Mouse (Mus musculus) liver, adult 2 months (tissue): ENCODE results near the gene Stmn1. TPM values are rescaled to one million over a fixed set of nuclear protein-coding genes. Genes with fewer than 3 reads are reported as not detected.
A peak's percentile ranks its signal among the peaks of the same experiment; 100 is the strongest.
"Not testable (repeated sequence)": the region's sequence is repeated elsewhere in the genome, so short reads cannot be mapped to it uniquely, and the experiment has no call there.

ENCODE experiments used
- DNase-seq: peaks from one replicate; pipeline ENCODE4 v3.0.0-alpha.2; 2011; ENCODE audit warnings: low read depth, low spot score; ENCODE audit errors: extremely low read depth
- H3K27ac ChIP-seq: fragments of 200-500 bp; replicated peaks from 2 replicates; pipeline ENCODE4 v1.5.1; 2012; ENCODE audit warnings: low read depth, mild to moderate bottlenecking, control low read depth, inconsistent platforms, low read length; ENCODE audit not compliant: insufficient read depth
- H3K27me3 ChIP-seq: fragments of 200-500 bp; 2 replicates; pipeline ENCODE4 v1.6.1; 2012; ENCODE audit warnings: mild to moderate bottlenecking, moderate library complexity, low read length, inconsistent platforms; ENCODE audit not compliant: control insufficient read depth, insufficient read depth
- H3K36me3 ChIP-seq: fragments of 200-500 bp; 2 replicates; pipeline ENCODE4 v1.6.1; 2012; ENCODE audit warnings: low read length, inconsistent platforms; ENCODE audit not compliant: control insufficient read depth, insufficient read depth
- H3K4me1 ChIP-seq: fragments of 200-500 bp; 2 replicates; pipeline ENCODE4 v1.6.1; 2011; ENCODE audit warnings: low read length; ENCODE audit not compliant: control insufficient read depth, insufficient read depth
- H3K4me3 ChIP-seq: fragments of 200-500 bp; 2 replicates; pipeline ENCODE4 v1.5.1; 2011; ENCODE audit warnings: low read depth, mild to moderate bottlenecking, control low read depth, low read length, moderate library complexity; ENCODE audit not compliant: insufficient read depth
- H3K79me2 ChIP-seq: fragments of 200-500 bp; 2 replicates; pipeline ENCODE4 v1.6.1; 2012; ENCODE audit warnings: inconsistent platforms, mild to moderate bottlenecking, low read length, moderate library complexity; ENCODE audit not compliant: control insufficient read depth, insufficient read depth
- H3K9ac ChIP-seq: fragments of 200-500 bp; 2 replicates; pipeline ENCODE4 v1.6.1; 2012; ENCODE audit warnings: low read depth, mild to moderate bottlenecking, control low read depth, inconsistent platforms, low read length
- CTCF ChIP-seq: fragments of 200-500 bp; IDR thresholded peaks from 2 replicates; pipeline ENCODE4 v1.5.1; 2011; ENCODE audit warnings: low read depth, low read length, control low read depth
- POLR2A ChIP-seq: fragments of 200-500 bp; IDR thresholded peaks from 2 replicates; pipeline ENCODE4 v1.6.1; 2011; ENCODE audit warnings: low read length, control low read depth; ENCODE audit not compliant: insufficient read depth; ENCODE audit errors: extremely low read depth
- WGBS: fragments of 180-500 bp; shearing (Covaris S2); methylation state at CpG from one replicate; pipeline ENCODE4 v1.1.7; 2018; 5-methylcytosine and 5-hydroxymethylcytosine counted together
- polyA plus RNA-seq: library from polyadenylated mRNA; depleted of rRNA; stranded (reverse); fragments of >200 nt; gene quantifications from 2 replicates; pipeline ENCODE4 v1.2.3, GENCODE M21; 2012
- total RNA-seq: library from RNA; depleted of rRNA; stranded (reverse); fragments of >200 nt; gene quantifications from 2 replicates; pipeline ENCODE4 v1.2.3, GENCODE M21; 2014

The Stmn1 gene
- total and polyA plus RNA-seq, 2 experiments, result 0.49 to 4.4 TPM

DNA sequence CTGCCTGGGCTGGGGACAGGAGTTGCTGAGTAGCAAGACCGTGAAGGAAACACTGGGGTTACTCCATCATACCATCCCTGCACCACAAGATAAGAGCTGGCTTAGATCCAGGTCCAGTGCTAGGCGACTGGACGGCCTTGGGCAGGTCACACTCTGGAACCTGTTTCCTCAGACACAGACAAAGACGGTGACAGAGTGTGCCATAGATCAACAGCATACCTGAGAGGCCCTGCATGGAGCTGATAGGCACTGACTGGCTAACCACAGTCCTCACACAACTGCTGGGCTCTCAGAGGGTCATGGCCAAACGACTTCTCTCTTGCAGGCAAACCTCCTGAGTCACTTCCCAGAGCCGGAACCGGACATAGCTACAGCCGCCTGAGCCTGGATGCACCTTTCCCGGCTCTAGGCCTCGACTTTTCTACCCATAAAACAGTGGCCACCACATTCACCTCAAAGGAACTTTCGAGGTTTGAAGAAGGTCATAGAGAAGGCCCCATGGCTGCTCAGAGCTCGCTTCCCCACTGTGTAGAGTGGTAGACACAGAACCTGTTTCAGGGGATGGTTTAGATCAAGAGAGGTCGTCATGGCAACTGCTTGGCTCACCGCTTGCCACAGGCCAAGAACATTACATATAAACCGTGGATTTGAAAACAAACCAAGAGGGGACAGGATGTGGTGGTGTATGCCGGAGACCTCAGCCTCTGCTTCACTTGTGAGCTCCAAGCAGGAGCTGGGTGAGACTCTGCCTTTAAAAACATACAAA, 26.8 kb downstream of the Stmn1 start:
- TF ChIP-seq POLR2A, result no peak
- peak; percentile 81 for DNase-seq
- 49% methylated on average over 16 of the region's 16 CpGs for WGBS
- Histone ChIP-seq H3K4me3 (no peak overlapping the region), H3K4me1 (peaks cover 23% of the 10 kb centered on the region), H3K9ac (no peak overlapping the region), H3K79me2 (no peaks in the 10 kb centered on the region), H3K27ac (peak overlapping the region; percentile 4; the same call in 1 of the 2 replicates), H3K36me3 (no peaks in the 10 kb centered on the region), H3K27me3 (no peaks in the 10 kb centered on the region)

DNA sequence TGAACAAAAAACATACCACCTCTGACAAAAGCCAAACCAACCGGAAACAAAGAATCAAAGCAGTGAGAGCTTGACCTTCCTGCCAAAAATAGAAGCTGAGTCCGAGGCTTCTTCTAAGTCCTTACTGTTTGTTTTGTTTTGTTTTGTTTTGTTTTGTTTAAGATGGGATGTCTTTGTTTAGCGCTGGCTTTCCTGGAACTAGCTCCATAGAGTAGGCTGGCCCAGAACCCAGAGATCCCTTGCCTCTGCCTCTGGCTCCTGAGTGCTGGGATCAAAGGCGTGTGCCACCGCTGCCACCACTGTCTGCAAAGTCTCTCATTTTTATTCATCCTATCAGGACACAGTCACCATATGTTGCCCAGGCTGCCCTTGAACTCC, 27.4 kb downstream of the Stmn1 start:
- DNase-seq, result no peak
- Histone ChIP-seq H3K9ac (no peak overlapping the region), H3K4me3 (no peak overlapping the region), H3K79me2 (no peaks in the 10 kb centered on the region; the same call in 1 of the 2 replicates), H3K36me3 (no peaks in the 10 kb centered on the region), H3K27me3 (no peaks in the 10 kb centered on the region), H3K4me1 (peaks cover 24% of the 10 kb centered on the region), H3K27ac (peak overlapping the region; percentile 4; the same call in 1 of the 2 replicates)
- no peak for TF ChIP-seq POLR2A
- TF ChIP-seq CTCF, result no peak
- WGBS, result 80% methylated on average over 5 of the region's 5 CpGs

DNA sequence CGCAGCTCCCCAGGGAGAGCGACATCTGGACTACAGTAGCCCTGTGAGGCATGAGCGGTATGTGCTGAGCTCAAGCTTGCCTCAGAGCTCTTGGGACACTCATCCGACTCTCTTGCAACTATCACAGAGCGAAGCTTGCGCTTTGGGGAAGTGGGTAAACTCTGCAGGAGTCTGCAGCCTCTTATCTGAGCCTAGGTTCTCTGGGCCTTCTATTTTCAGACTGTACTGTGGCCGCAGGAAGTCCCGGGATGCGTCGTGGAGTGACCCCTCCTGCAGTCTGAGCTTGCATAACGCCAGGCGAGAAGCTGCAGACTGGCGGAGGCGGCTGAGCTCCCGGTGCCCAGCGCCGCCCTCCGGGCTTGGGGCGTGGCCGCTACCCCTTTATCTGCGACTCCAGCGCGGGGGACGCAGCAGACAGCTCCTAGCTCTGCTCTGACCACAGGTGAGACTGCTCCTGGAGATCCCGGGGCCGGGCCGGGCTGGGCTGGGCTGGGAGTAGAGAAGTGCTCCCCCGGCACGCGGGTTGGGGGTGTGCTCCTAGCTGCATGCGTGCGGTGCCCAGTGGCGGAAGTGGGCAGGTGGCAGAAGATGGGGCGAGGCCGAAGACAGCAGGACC, 28.6 kb downstream of the Stmn1 start, which contains the start of gene Paqr7:
Gene Paqr7, plus strand, starts transcription at position 103 of the 616 bp plus-strand sequence.
- H3K79me2 ChIP-seq, result no peaks in the 10 kb centered on the region; the same call in 1 of the 2 replicates
- under 1% methylated on average over 35 of the region's 35 CpGs for WGBS
- peak; percentile 80 for DNase-seq
- H3K4me1 ChIP-seq, result peaks cover 26% of the 10 kb centered on the region
- H3K27me3 ChIP-seq, result no peaks in the 10 kb centered on the region
- H3K27ac ChIP-seq, result peak within 1 kb of the TSS; percentile 82
- H3K9ac ChIP-seq, result peak within 1 kb of the TSS; percentile 83
- no peaks in the 10 kb centered on the region for H3K36me3 ChIP-seq
- peak within 1 kb of the TSS; percentile 68 for H3K4me3 ChIP-seq
- TF ChIP-seq CTCF (no peak), POLR2A (peak; percentile 91)

DNA sequence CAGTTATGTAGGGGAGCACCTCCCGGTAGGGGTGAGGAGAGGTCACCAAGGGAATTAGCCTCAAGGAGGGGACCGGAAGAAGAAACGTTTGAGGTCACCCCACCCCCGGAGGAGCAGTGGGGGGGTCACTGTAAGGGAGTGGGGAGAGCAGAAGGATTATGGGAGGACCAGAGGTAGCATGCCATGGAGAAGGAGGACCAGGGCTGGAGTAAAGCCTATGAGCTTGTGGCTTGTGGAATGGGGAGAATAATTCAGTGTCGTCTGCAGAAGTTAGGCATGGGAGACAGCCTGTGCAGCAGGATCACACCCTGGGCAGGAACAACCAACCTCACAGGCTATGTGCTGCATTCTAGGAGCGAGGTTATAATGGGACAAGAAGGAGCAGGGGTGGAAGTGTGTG, 29.1 kb downstream of the Stmn1 start:
- H3K4me3 ChIP-seq, result peak overlapping the region; percentile 68
- DNase-seq, result no peak
- no peaks in the 10 kb centered on the region; the same call in 1 of the 2 replicates for H3K79me2 ChIP-seq
- no peaks in the 10 kb centered on the region for H3K27me3 ChIP-seq
- peak overlapping the region; percentile 83 for H3K9ac ChIP-seq
- peaks cover 26% of the 10 kb centered on the region for H3K4me1 ChIP-seq
- TF ChIP-seq POLR2A, result no peak
- no peak for TF ChIP-seq CTCF
- peak overlapping the region; percentile 69 for H3K27ac ChIP-seq
- WGBS, result 2% methylated on average over 6 of the region's 6 CpGs
- H3K36me3 ChIP-seq, result no peaks in the 10 kb centered on the region

DNA sequence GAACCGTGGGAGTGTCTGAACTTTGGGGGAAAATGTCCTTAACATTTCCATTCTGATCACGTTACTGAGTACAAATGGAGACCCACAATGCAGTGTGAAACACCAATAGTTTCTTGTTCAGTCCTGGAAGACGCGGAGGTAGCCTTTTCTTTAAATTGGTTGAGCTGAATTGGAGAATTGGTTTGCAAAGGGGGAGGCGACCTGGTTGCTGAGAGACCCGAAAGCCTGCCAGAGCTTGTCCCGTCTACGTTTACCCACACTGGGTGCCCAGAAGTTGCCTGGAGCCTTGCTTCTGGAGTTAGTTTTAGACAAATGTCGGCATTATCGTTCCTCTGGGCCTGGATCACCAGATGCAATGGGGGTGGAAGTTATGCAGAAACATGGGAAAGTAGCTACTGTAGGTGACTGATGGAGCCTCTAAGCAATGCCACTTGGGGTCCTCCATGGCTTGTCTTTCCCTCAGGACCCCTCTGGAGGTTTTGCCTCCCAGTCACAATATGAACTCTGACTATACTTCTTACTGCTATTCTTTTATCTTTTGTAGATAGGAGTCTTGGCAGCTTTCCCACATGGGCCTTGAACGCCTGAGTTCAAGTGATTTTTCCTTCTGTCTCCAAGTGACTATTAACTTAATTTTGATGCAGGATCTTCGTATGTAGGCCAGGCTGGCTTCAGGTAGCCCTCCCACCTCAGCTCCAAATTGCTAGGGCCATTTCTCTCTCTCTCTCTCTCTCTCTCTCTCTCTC, 30.0 kb downstream of the Stmn1 start:
- TF ChIP-seq CTCF (no peak), POLR2A (no peak)
- no peak overlapping the region for H3K4me3 ChIP-seq
- H3K27me3 ChIP-seq, result no peaks in the 10 kb centered on the region
- peaks cover 26% of the 10 kb centered on the region for H3K4me1 ChIP-seq
- WGBS, result 39% methylated on average over 12 of the region's 12 CpGs
- H3K36me3 ChIP-seq, result no peaks in the 10 kb centered on the region
- H3K9ac ChIP-seq, result peak overlapping the region; percentile 83; the same call in 1 of the 2 replicates
- peak overlapping the region; percentile 69; the same call in 1 of the 2 replicates for H3K27ac ChIP-seq
- DNase-seq, result peak; percentile 49
- H3K79me2 ChIP-seq, result no peaks in the 10 kb centered on the region; the same call in 1 of the 2 replicates

DNA sequence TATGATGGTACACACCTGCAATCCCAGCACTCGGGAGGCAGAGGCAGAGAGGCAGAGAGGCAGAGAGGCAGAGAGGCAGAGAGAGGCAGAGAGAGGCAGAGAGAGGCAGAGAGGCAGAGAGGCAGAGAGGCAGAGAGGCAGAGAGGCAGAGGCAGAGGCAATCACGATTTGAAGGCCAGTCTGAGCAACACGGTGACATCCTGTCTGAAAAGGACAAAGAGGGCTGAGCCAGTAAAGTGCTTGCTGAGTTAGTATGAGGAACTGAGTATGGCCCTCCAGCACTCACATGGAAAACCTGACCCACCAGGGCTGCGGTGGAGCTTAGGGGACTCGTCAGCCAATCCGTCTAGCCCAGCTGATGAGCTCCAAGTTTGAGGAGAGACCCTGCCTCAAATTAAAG, 30.9 kb downstream of the Stmn1 start:
- H3K4me3 ChIP-seq, H3K9ac ChIP-seq, DNase-seq, H3K79me2 ChIP-seq, H3K27me3 ChIP-seq, H3K27ac ChIP-seq, H3K36me3 ChIP-seq: not testable (repeated sequence)
- 70% methylated on average over 6 of the region's 6 CpGs for WGBS
- peaks cover 26% of the 10 kb centered on the region for H3K4me1 ChIP-seq
